Mouse (Mus musculus) spleen, adult 2 months (tissue): ENCODE measurements around the gene Sae1.

Experiments used
- CTCF ChIP-seq: fragments of 200-500 bp; IDR thresholded peaks from 2 replicates; pipeline ENCODE4 v1.5.1; 2011; ENCODE audit warnings: mild to moderate bottlenecking, inconsistent platforms; ENCODE audit not compliant: insufficient read depth, insufficient read length, insufficient replicate concordance; ENCODE audit errors: extremely low read depth
- POLR2A ChIP-seq: fragments of 200-500 bp; IDR thresholded peaks from 2 replicates; pipeline ENCODE4 v1.6.1; 2011; ENCODE audit warnings: low read depth, low read length, inconsistent platforms

GRCm38 (mm10) chr7:16312672-16313311 is 74.8 kb downstream of the Sae1 start:
- TF ChIP-seq POLR2A (no peak), CTCF (no peak)
